Mouse (Mus musculus): ENCODE data around the gene Scn11a. TPM values are rescaled to one million over a fixed set of nuclear protein-coding genes. Genes with fewer than 3 reads are reported as not detected.
A peak's percentile ranks its signal among the peaks of the same experiment; 100 is the strongest.

Scn11a gene
- polyA plus RNA-seq, 2 experiments, result 0.06 to 0.10 TPM

- H3K4me2 ChIP-seq (replicated peaks; ENCODE audit: low read depth, low read length, severe bottlenecking), result no peak overlapping the region
- 36% methylated on average over 3 of the region's 3 CpGs for WGBS
- no peaks in the 10 kb centered on the region for H3K9me3 ChIP-seq (ENCODE audit: control insufficient read depth, low read length)
- H3K4me1 ChIP-seq (ENCODE audit: control insufficient read depth, insufficient read depth, low read length), result no peaks in the 10 kb centered on the region
- no peak overlapping the region for H3K27ac ChIP-seq (replicated peaks; ENCODE audit: low read depth, low read length)
- TF ChIP-seq POLR2A (IDR thresholded peaks at IDR 0.05; ENCODE audit: borderline replicate concordance, extremely low read depth, insufficient read depth, insufficient read length), result no peak
- no peaks in the 10 kb centered on the region for H3K27me3 ChIP-seq (ENCODE audit: control insufficient read depth, insufficient read depth, low read length)
- ATAC-seq (ENCODE audit: low FRiP score, low read depth) (no peak), DNase-seq (ENCODE audit: low spot score) (peak; percentile 13)
- H3K36me3 ChIP-seq (ENCODE audit: control insufficient read depth, insufficient read depth, low read length), result no peaks in the 10 kb centered on the region
- no peak overlapping the region for H3K9ac ChIP-seq (ENCODE audit: low read depth, low read length, severe bottlenecking)
- H3K4me3 ChIP-seq (replicated peaks; ENCODE audit: low read length), result no peak overlapping the region
Observed at GRCm38 (mm10) chr9:119780901-119781300, 44.4 kb downstream of the Scn11a start.

- TF ChIP-seq POLR2A (IDR thresholded peaks at IDR 0.05; ENCODE audit: borderline replicate concordance, extremely low read depth, insufficient read depth, insufficient read length), result no peak
- ATAC-seq (ENCODE audit: low FRiP score, low read depth) (no peak), DNase-seq (ENCODE audit: low spot score) (no peak)
- WGBS, result 86% methylated on average over 7 of the region's 7 CpGs
- H3K36me3 ChIP-seq (ENCODE audit: control insufficient read depth, insufficient read depth, low read length), result no peaks in the 10 kb centered on the region
- H3K4me1 ChIP-seq (ENCODE audit: control insufficient read depth, insufficient read depth, low read length), result no peaks in the 10 kb centered on the region
- H3K4me2 ChIP-seq (replicated peaks; ENCODE audit: low read depth, low read length, severe bottlenecking), result no peak overlapping the region
- H3K9ac ChIP-seq (ENCODE audit: low read depth, low read length, severe bottlenecking), result no peak overlapping the region
- no peaks in the 10 kb centered on the region for H3K9me3 ChIP-seq (ENCODE audit: control insufficient read depth, low read length)
- no peak overlapping the region for H3K27ac ChIP-seq (replicated peaks; ENCODE audit: low read depth, low read length)
- no peaks in the 10 kb centered on the region for H3K27me3 ChIP-seq (ENCODE audit: control insufficient read depth, insufficient read depth, low read length)
- no peak overlapping the region for H3K4me3 ChIP-seq (replicated peaks; ENCODE audit: low read length)
Observed at GRCm38 (mm10) chr9:119776661-119777060, 48.6 kb downstream of the Scn11a start.

GRCm38 (mm10) chr9:119768585-119768984, 56.7 kb downstream of the Scn11a start:
- ATAC-seq (ENCODE audit: low FRiP score, low read depth) (no peak), DNase-seq (ENCODE audit: low spot score) (no peak)
- 40% methylated on average over 7 of the region's 7 CpGs for WGBS
- Histone ChIP-seq H3K27me3 (ENCODE audit: control insufficient read depth, insufficient read depth, low read length) (no peaks in the 10 kb centered on the region), H3K4me1 (ENCODE audit: control insufficient read depth, insufficient read depth, low read length) (no peaks in the 10 kb centered on the region), H3K36me3 (ENCODE audit: control insufficient read depth, insufficient read depth, low read length) (no peaks in the 10 kb centered on the region), H3K4me2 (replicated peaks; ENCODE audit: low read depth, low read length, severe bottlenecking) (no peak overlapping the region), H3K9ac (ENCODE audit: low read depth, low read length, severe bottlenecking) (no peak overlapping the region), H3K27ac (replicated peaks; ENCODE audit: low read depth, low read length) (no peak overlapping the region), H3K9me3 (ENCODE audit: control insufficient read depth, low read length) (no peaks in the 10 kb centered on the region), H3K4me3 (replicated peaks; ENCODE audit: low read length) (no peak overlapping the region)
- TF ChIP-seq POLR2A (IDR thresholded peaks at IDR 0.05; ENCODE audit: borderline replicate concordance, extremely low read depth, insufficient read depth, insufficient read length), result no peak

GRCm38 (mm10) chr9:119760226-119760625, 65.0 kb downstream of the Scn11a start:
- TF ChIP-seq POLR2A (IDR thresholded peaks at IDR 0.05; ENCODE audit: borderline replicate concordance, extremely low read depth, insufficient read depth, insufficient read length), result no peak
- no peak for DNase-seq (ENCODE audit: low spot score)
- no peak overlapping the region for H3K4me3 ChIP-seq (replicated peaks; ENCODE audit: low read length)
- no peak overlapping the region for H3K27ac ChIP-seq (replicated peaks; ENCODE audit: low read depth, low read length)
- no peak overlapping the region for H3K9ac ChIP-seq (ENCODE audit: low read depth, low read length, severe bottlenecking)
- WGBS, result 84% methylated on average over 3 of the region's 3 CpGs
- H3K4me1 ChIP-seq (ENCODE audit: control insufficient read depth, insufficient read depth, low read length), result no peaks in the 10 kb centered on the region
- no peak for ATAC-seq (ENCODE audit: low FRiP score, low read depth)
- no peaks in the 10 kb centered on the region for H3K36me3 ChIP-seq (ENCODE audit: control insufficient read depth, insufficient read depth, low read length)
- H3K4me2 ChIP-seq (replicated peaks; ENCODE audit: low read depth, low read length, severe bottlenecking), result no peak overlapping the region
- no peaks in the 10 kb centered on the region for H3K9me3 ChIP-seq (ENCODE audit: control insufficient read depth, low read length)
- H3K27me3 ChIP-seq (ENCODE audit: control insufficient read depth, insufficient read depth, low read length), result no peaks in the 10 kb centered on the region

GRCm38 (mm10) chr9:119759457-119759856, 65.8 kb downstream of the Scn11a start:
- no peak overlapping the region for H3K4me3 ChIP-seq (replicated peaks; ENCODE audit: low read length)
- H3K36me3 ChIP-seq (ENCODE audit: control insufficient read depth, insufficient read depth, low read length), result no peaks in the 10 kb centered on the region
- no peaks in the 10 kb centered on the region for H3K9me3 ChIP-seq (ENCODE audit: control insufficient read depth, low read length)
- H3K4me2 ChIP-seq (replicated peaks; ENCODE audit: low read depth, low read length, severe bottlenecking), result no peak overlapping the region
- DNase-seq (ENCODE audit: low spot score) (no peak), ATAC-seq (ENCODE audit: low FRiP score, low read depth) (no peak)
- no peaks in the 10 kb centered on the region for H3K4me1 ChIP-seq (ENCODE audit: control insufficient read depth, insufficient read depth, low read length)
- no peak overlapping the region for H3K9ac ChIP-seq (ENCODE audit: low read depth, low read length, severe bottlenecking)
- H3K27me3 ChIP-seq (ENCODE audit: control insufficient read depth, insufficient read depth, low read length), result no peaks in the 10 kb centered on the region
- no peak for TF ChIP-seq POLR2A (IDR thresholded peaks at IDR 0.05; ENCODE audit: borderline replicate concordance, extremely low read depth, insufficient read depth, insufficient read length)
- 92% methylated on average over 1 of the region's 1 CpGs for WGBS
- no peak overlapping the region for H3K27ac ChIP-seq (replicated peaks; ENCODE audit: low read depth, low read length)

- Histone ChIP-seq H3K36me3 (ENCODE audit: control insufficient read depth, insufficient read depth, low read length) (no peaks in the 10 kb centered on the region), H3K9ac (ENCODE audit: low read depth, low read length, severe bottlenecking) (no peak overlapping the region), H3K4me2 (replicated peaks; ENCODE audit: low read depth, low read length, severe bottlenecking) (no peak overlapping the region), H3K27me3 (ENCODE audit: control insufficient read depth, insufficient read depth, low read length) (no peaks in the 10 kb centered on the region), H3K9me3 (ENCODE audit: control insufficient read depth, low read length) (no peaks in the 10 kb centered on the region), H3K4me1 (ENCODE audit: control insufficient read depth, insufficient read depth, low read length) (no peaks in the 10 kb centered on the region), H3K27ac (replicated peaks; ENCODE audit: low read depth, low read length) (no peak overlapping the region), H3K4me3 (replicated peaks; ENCODE audit: low read length) (no peak overlapping the region)
- no peak for TF ChIP-seq POLR2A (IDR thresholded peaks at IDR 0.05; ENCODE audit: borderline replicate concordance, extremely low read depth, insufficient read depth, insufficient read length)
- DNase-seq (ENCODE audit: low spot score) (peak; percentile 37), ATAC-seq (ENCODE audit: low FRiP score, low read depth) (no peak)
- 12% methylated on average over 5 of the region's 5 CpGs for WGBS
Observed at GRCm38 (mm10) chr9:119751507-119751906, 73.7 kb downstream of the Scn11a start.
